Mouse (Mus musculus) kidney, postnatal 0 days (tissue): ENCODE measurements at regions not wholly inside any gene's neighbourhood (a gene's known extent, or its start where the extent isn't known, plus 50 kb on each side); places are given as distances from the start of the nearest gene placed in this dataset.

Experiments used
- ATAC-seq: fragments of 200-750 bp; cut with Nextera tagmentation; replicated peaks from 2 replicates; pipeline ENCODE4 v1.8.0; 2017; ENCODE audit warnings: low read depth, moderate number of reproducible peaks, moderate TSS enrichment, moderate library complexity; ENCODE audit not compliant: low FRiP score
- DNase-seq: peaks from one replicate; pipeline ENCODE4 v3.0.0-alpha.2; 2016; ENCODE audit warnings: low spot score
- H3K27ac ChIP-seq: fragments of 300-500 bp; sonication (generic); 2 replicates; pipeline ENCODE4 v1.5.1; 2014; ENCODE audit warnings: mild to moderate bottlenecking
- H3K27me3 ChIP-seq: fragments of 300-500 bp; sonication (generic); 2 replicates; pipeline ENCODE4 v1.6.1; 2014; ENCODE audit warnings: low read length, mixed read lengths; ENCODE audit not compliant: insufficient read depth
- H3K36me3 ChIP-seq: fragments of 300-500 bp; sonication (generic); 2 replicates; pipeline ENCODE4 v1.6.1; 2014; ENCODE audit warnings: low read length, mixed read lengths; ENCODE audit not compliant: insufficient read depth
- H3K4me1 ChIP-seq: fragments of 300-500 bp; sonication (generic); replicated peaks from 2 replicates; pipeline ENCODE4 v1.6.1; 2014; ENCODE audit warnings: antibody characterized with exemption, low read length, mixed read lengths; ENCODE audit not compliant: insufficient read depth
- H3K4me2 ChIP-seq: fragments of 300-500 bp; sonication (generic); 2 replicates; pipeline ENCODE4 v1.6.1; 2014; ENCODE audit warnings: mild to moderate bottlenecking, low read length, moderate library complexity, mixed read lengths
- H3K4me3 ChIP-seq: fragments of 300-500 bp; sonication (generic); replicated peaks from 2 replicates; pipeline ENCODE4 v1.5.1; 2014; ENCODE audit warnings: low read depth, low read length
- H3K9ac ChIP-seq: fragments of 300-500 bp; sonication (generic); 2 replicates; pipeline ENCODE4 v1.6.1; 2014; ENCODE audit warnings: low read depth, low read length
- H3K9me3 ChIP-seq: fragments of 300-500 bp; sonication (generic); replicated peaks from 2 replicates; pipeline ENCODE4 v1.6.1; 2016; ENCODE audit warnings: low read length, inconsistent platforms, mixed read lengths
- CTCF ChIP-seq: IDR thresholded peaks from 2 replicates; pipeline ENCODE4 v1.5.1; 2016; ENCODE audit warnings: antibody characterized with exemption, low read depth, mild to moderate bottlenecking, moderate library complexity
- WGBS: fragments of 180-500 bp; shearing (Covaris S2); extraction: QIAGEN DNeasy Blood & Tissue Kit; methylation state at CpG from one replicate; pipeline ENCODE4 v1.1.7; 2014; 5-methylcytosine and 5-hydroxymethylcytosine counted together

DNA sequence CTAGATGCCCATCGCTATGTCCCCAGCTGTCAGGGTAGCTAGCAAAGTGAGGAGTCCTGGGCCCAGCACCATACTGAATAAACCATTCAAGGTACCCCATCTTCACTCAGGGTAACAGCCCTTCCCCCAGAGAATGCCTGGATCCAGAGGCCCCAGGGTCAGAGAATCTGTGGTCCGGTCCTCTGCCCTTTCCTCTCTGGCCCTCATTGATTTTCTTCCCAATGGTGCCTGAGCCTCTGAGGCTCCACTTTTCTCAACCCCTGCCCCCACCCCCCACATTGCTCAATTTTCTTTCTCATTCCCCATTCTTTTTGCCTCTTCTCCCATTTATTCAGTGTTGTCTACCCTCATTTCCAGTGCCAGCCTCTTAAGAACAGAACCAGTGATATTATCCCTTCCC lies 114.5 kb downstream of the Vegfa start:
- 92% methylated on average over 2 of the region's 2 CpGs for WGBS
- no peaks in the 10 kb centered on the region for H3K4me1 ChIP-seq
- ATAC-seq, result no peak
- no peaks in the 10 kb centered on the region for H3K36me3 ChIP-seq
- no peak overlapping the region for H3K27ac ChIP-seq
- TF ChIP-seq CTCF, result no peak
- no peak overlapping the region for H3K9ac ChIP-seq
- H3K9me3 ChIP-seq, result no peaks in the 10 kb centered on the region
- H3K4me3 ChIP-seq, result no peak overlapping the region
- H3K27me3 ChIP-seq, result no peaks in the 10 kb centered on the region
- no peak overlapping the region for H3K4me2 ChIP-seq
- DNase-seq, result no peak

GRCm38 (mm10) chr17:45916937-45917336 lies 115.2 kb downstream of the Vegfa start:
- no peaks in the 10 kb centered on the region for H3K27me3 ChIP-seq
- H3K9ac ChIP-seq, result no peak overlapping the region
- H3K9me3 ChIP-seq, result no peaks in the 10 kb centered on the region
- WGBS, result 60% methylated on average over 4 of the region's 4 CpGs
- TF ChIP-seq CTCF, result no peak
- no peak overlapping the region for H3K27ac ChIP-seq
- H3K4me1 ChIP-seq, result no peaks in the 10 kb centered on the region
- ATAC-seq, result no peak
- H3K4me2 ChIP-seq, result no peak overlapping the region
- no peaks in the 10 kb centered on the region for H3K36me3 ChIP-seq
- no peak overlapping the region for H3K4me3 ChIP-seq
- no peak for DNase-seq

GRCm38 (mm10) chr17:45914706-45915240 lies 117.4 kb downstream of the Vegfa start:
- no peaks in the 10 kb centered on the region for H3K36me3 ChIP-seq
- no peak overlapping the region for H3K27ac ChIP-seq
- DNase-seq, result no peak
- WGBS, result 78% methylated on average over 9 of the region's 9 CpGs
- H3K4me1 ChIP-seq, result no peaks in the 10 kb centered on the region
- H3K4me3 ChIP-seq, result no peak overlapping the region
- no peaks in the 10 kb centered on the region for H3K27me3 ChIP-seq
- no peaks in the 10 kb centered on the region for H3K9me3 ChIP-seq
- no peak; the same call in 1 of the 2 replicates for ATAC-seq
- H3K4me2 ChIP-seq, result no peak overlapping the region
- no peak overlapping the region for H3K9ac ChIP-seq
- TF ChIP-seq CTCF, result no peak

DNA sequence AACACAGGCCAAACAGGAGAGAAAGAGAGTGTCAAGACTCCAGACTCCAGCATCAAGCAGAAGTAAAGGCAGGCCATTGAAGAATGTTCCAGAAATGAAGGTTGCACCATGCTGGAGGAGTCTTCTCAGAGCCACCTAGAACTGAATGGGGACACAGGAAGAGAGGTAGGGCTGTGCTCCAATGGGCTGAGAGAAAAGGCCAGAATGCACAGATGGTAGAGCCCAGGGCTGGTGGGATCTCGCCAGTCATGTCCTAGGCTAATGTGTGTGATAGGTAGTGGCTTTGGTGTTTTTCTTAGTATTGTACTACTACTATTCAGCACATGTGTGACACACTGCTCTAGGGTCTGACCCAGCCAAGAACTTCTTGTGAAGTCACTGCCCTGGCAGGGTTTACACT lies 117.9 kb downstream of the Vegfa start:
- TF ChIP-seq CTCF, result no peak
- Histone ChIP-seq H3K27ac (no peak overlapping the region), H3K4me3 (no peak overlapping the region), H3K27me3 (no peaks in the 10 kb centered on the region), H3K9ac (no peak overlapping the region), H3K9me3 (no peaks in the 10 kb centered on the region), H3K4me1 (no peaks in the 10 kb centered on the region), H3K36me3 (no peaks in the 10 kb centered on the region), H3K4me2 (no peak overlapping the region)
- no peak for DNase-seq
- ATAC-seq, result no peak; the same call in 1 of the 2 replicates
- WGBS, result 86% methylated on average over 1 of the region's 1 CpGs

- no peaks in the 10 kb centered on the region for H3K4me1 ChIP-seq
- no peaks in the 10 kb centered on the region for H3K36me3 ChIP-seq
- no peak for TF ChIP-seq CTCF
- H3K9ac ChIP-seq, result no peak overlapping the region
- 91% methylated on average over 4 of the region's 4 CpGs for WGBS
- no peak for ATAC-seq
- no peaks in the 10 kb centered on the region for H3K9me3 ChIP-seq
- no peak overlapping the region for H3K4me3 ChIP-seq
- no peaks in the 10 kb centered on the region for H3K27me3 ChIP-seq
- no peak overlapping the region for H3K4me2 ChIP-seq
- no peak for DNase-seq
- no peak overlapping the region for H3K27ac ChIP-seq
Observed at GRCm38 (mm10) chr17:45913671-45914070, 118.5 kb downstream of the Vegfa start.

DNA sequence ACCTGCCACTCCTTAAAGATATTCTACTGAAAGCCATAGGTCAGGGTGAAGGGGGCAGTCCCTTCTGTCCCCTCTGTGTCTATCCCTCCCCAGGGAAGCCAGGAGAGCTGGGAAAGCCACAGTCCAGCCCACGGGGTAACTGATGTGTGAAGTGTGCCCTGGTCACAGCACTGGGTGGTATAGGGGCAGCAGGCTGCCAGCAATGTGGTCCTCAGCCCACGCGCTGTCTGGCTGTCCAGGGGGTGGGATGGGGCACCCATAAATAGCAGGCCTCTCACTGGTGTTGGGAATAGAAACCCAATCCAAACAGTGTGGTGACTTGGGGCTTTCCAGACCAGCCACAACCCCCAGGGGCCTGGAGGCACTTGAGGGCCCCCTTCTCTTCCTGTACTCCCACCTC lies 120.0 kb downstream of the Vegfa start:
- 88% methylated on average over 3 of the region's 3 CpGs for WGBS
- no peak for TF ChIP-seq CTCF
- H3K9me3 ChIP-seq, result no peaks in the 10 kb centered on the region
- H3K4me3 ChIP-seq, result no peak overlapping the region
- no peak overlapping the region for H3K27ac ChIP-seq
- ATAC-seq (no peak), DNase-seq (no peak)
- H3K27me3 ChIP-seq, result no peaks in the 10 kb centered on the region
- H3K36me3 ChIP-seq, result no peaks in the 10 kb centered on the region
- H3K4me1 ChIP-seq, result no peaks in the 10 kb centered on the region
- no peak overlapping the region for H3K4me2 ChIP-seq
- H3K9ac ChIP-seq, result no peak overlapping the region

GRCm38 (mm10) chr17:45911201-45911731 lies 120.9 kb downstream of the Vegfa start:
- no peaks in the 10 kb centered on the region for H3K27me3 ChIP-seq
- TF ChIP-seq CTCF, result no peak
- no peaks in the 10 kb centered on the region for H3K4me1 ChIP-seq
- no peak for DNase-seq
- H3K27ac ChIP-seq, result no peak overlapping the region
- no peaks in the 10 kb centered on the region for H3K9me3 ChIP-seq
- H3K36me3 ChIP-seq, result no peaks in the 10 kb centered on the region
- no peak for ATAC-seq
- no peak overlapping the region for H3K4me2 ChIP-seq
- no peak overlapping the region for H3K9ac ChIP-seq
- WGBS, result 85% methylated on average over 13 of the region's 13 CpGs
- no peak overlapping the region for H3K4me3 ChIP-seq
